Mouse (Mus musculus) frontal cortex, adult 2 months (tissue): Measurements from ENCODE around the gene AC129217.1. TPM values are rescaled to one million over a fixed set of nuclear protein-coding genes. Genes with fewer than 3 reads are reported as not detected.
"Not testable (repeated sequence)": the region's sequence is repeated elsewhere in the genome, so short reads cannot be mapped to it uniquely, and the experiment has no call there.

Experiments used
- DNase-seq, 2 experiments: peaks; one replicate each; pipeline ENCODE4 v3.0.0; 2022; ENCODE audit warnings: low spot score in 1 of 2; ENCODE audit errors: extremely low spot score in 1 of 2
- polyA plus RNA-seq: library from polyadenylated mRNA; depleted of rRNA; stranded (reverse); fragments of >200 nt; gene quantifications from 2 replicates; pipeline ENCODE4 v1.2.3, GENCODE M21; 2012; rRNA removed

Gene AC129217.1
- polyA plus RNA-seq, 1 experiment = not detected

GRCm38 (mm10) chr19:8864265-8864664 lies 34.7 kb downstream of the AC129217.1 start:
- DNase-seq = no peak

DNA sequence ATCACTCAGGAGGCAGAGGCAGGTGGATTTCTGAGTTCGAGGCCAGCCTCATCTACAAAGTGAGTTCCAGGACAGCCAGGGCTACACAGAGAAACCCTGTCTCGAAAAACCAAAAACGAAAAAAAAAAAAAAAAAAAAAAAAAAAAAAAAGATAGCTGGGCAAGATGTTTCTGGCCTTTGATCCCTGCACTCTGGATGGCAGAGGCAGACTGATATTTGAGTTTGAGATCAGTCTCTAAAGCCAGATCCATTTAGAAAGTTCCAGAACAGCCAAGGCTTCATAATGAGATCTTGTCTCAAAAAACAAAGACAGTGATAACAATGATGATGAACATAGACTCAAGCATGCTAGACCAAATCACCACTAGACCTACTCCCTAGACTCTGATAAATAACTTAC lies 40.8 kb downstream of the AC129217.1 start:
- DNase-seq = not testable (repeated sequence)

DNA sequence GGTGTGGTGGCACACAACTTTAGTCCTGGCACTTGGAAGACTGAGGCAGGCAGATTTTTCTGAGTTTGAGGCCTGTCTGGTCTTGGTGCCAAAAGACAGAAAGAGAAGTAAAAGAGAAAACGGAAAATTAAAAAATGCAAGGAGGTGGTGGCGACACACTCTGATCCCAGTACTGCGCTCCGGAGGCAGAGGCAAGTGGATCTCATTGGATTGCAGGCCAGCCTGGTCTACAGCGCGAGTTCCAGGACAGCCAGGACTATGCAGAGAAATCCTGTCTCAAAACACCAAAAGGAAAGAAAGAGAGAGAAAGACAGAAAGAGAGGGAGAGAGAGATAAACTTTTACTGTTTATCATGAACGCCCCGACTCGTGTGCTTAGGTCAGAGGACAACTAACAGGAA lies 41.3 kb downstream of the AC129217.1 start:
- DNase-seq = no peak

DNA sequence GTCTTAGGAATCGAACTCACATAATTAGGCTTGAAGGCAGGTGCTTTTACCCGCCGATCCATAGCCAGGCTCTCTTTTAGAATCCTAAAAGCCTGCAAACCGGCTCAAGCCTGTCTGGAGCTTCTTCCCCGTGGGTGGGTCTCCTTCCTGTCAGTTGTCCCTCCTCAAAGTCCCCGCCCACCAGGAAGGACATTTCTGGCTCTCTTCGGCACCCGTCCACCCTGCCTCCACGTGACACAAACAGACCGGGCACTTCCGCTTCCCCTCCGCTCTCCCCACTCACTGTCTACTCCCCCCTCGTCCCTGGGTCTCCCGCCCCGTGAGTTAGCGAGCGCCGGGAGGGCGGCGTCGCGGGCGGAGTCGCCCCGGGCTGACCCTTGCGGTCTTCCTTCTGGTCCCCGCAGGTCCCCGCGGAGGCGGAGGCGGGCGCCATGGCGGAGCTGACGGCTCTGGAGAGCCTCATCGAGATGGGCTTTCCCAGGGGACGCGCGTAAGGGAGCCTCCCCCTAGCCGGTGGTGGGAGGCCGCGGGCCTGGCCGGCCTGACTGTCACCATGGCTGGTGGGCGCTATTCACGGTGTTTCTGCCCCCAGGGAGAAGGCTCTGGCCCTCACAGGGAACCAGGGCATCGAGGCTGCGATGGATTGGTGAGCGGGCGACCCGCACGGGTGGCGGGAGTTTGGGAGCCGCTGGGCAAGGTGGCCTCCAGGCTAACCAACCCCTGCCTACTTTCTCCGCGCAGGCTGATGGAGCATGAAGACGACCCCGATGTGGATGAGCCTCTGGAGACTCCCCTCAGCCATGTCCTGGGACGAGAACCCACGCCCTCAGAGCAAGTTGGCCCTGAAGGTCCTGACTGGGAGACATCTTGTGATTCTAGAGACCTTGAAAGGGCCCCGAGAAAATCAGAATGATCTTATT lies 42.0 kb downstream of the AC129217.1 start, which contains the start of gene Ubxn1:
Ubxn1 (plus strand) TSS at position 230 of the 920 bp plus-strand sequence.
- DNase-seq = peak; percentile 97 to 99

GRCm38 (mm10) chr19:8872266-8872840 lies 42.8 kb downstream of the AC129217.1 start:
- no peak for DNase-seq

- no peak for DNase-seq
Observed at GRCm38 (mm10) chr19:8875031-8875430, 45.5 kb downstream of the AC129217.1 start.

GRCm38 (mm10) chr19:8880311-8881033 lies 50.9 kb downstream of the AC129217.1 start, which contains the start of gene Uqcc3:
TSS of gene Uqcc3 (minus strand) at chr19:8880923.
- DNase-seq = peak; percentile 88 to 93

GRCm38 (mm10) chr19:8881034-8881392 lies 51.4 kb downstream of the AC129217.1 start:
- DNase-seq = no peak

- no peak for DNase-seq
Observed at GRCm38 (mm10) chr19:8883616-8884015, 54.0 kb downstream of the AC129217.1 start, which contains the start of the genes Lbhd1 and Gm49403. TSS of gene Lbhd1 (plus strand) at chr19:8883732. TSS of gene Gm49403 (plus strand) at chr19:8883930.

DNA sequence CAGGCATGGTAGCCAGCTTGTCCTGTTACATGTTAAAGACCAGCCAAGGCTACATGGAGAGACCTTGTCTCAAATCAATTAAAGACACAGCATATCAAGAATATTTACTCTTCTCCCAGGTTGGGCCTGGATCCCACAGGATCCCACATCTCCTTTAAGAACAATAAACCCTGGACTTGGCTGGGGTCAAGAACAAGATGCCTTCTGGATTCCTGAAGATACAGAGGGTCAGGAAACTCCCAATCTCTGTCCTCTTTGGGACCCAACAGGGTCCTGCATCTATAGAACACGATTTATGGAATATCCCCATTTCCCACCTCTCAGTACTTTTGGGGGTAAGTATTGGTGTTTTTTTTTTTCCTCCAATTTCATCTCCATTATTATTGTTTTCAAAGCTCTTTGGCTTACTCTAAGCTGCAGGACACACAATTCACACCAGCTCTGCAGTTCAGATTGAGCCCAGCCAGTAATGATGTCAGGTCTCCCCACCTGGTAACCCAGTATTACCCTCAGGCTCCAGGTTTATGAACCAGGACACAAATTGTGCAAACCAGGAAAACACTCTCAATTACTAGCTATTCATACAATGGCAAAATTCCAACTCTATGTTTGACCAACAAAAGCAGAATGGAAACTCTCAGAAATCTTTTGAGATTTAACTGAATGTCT lies 57.5 kb downstream of the AC129217.1 start:
- DNase-seq = no peak

DNA sequence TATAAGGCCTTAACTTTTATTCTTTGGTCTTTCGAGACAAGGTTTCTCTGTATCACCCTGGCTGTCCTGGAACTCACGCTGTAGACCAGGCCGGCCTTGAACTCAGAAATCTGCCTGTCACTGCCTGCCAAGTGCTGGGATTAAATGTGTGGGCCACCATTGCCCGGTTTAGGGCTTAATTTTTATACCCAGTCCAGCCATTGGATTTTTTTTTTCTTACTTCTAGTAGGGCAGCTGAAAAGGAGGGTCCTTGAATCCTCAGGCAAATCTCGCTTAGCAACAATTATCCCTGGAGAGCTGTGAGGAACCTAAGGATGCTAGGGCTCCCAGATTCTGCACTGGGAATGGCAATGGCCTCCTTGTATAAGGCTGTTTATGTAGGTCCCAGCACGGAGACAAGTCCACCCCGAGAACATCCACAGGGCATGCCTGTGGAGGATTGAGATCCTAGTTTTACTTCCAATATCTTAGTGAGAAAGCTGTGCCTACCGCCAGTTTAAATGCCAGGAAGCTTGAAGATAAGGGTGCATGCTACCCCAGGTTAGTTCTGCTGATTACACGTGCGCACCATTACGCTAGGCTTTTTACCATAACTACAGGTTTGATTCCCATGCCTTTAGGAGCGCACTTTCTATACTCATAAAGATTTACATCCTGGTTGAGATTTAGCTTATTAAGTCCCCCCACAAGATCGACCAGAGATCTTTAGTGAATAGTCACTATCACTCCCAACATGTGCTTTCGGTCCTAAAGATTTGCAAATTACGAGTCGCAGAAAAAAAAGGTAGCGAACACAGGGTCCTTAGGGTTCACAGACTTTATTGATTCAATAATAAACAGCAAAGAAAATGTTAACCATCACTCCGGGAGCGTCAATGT lies 58.3 kb downstream of the AC129217.1 start:
- no peak for DNase-seq

- DNase-seq = peak; percentile 88 to 96
Observed at GRCm38 (mm10) chr19:8888511-8889385, 59.2 kb downstream of the AC129217.1 start, which contains the start of the genes 1810009A15Rik and Gm49416. TSS of gene 1810009A15Rik (plus strand) at chr19:8888853. TSS of gene Gm49416 (plus strand) at chr19:8888926.

Other genes with a start within 250 kb of the AC129217.1 start
- gene Slc22a8, start 238.5 kb upstream of the AC129217.1 start, polyA plus RNA-seq = 24.4 and 33.8 TPM in 2 replicates
- gene Slc22a6, start 211.7 kb upstream of the AC129217.1 start, polyA plus RNA-seq = 5.6 and 9.2 TPM in 2 replicates
- 78.1 and 81.1 TPM in 2 replicates for gene Chrm1, start 166.0 kb upstream of the AC129217.1 start, polyA plus RNA-seq
- 183 and 188 TPM in 2 replicates for gene Slc3a2, start 106.4 kb upstream of the AC129217.1 start, polyA plus RNA-seq
- gene Wdr74, start 93.9 kb upstream of the AC129217.1 start, polyA plus RNA-seq = 48.9 and 49.2 TPM in 2 replicates
- 0.34 and 0.92 TPM in 2 replicates for gene 1700092M07Rik, start 89.1 kb upstream of the AC129217.1 start, polyA plus RNA-seq
- gene Stx5a, start 88.4 kb upstream of the AC129217.1 start, polyA plus RNA-seq = 111 and 130 TPM in 2 replicates
- gene Nxf1, start 72.7 kb upstream of the AC129217.1 start, polyA plus RNA-seq = 128 and 139 TPM in 2 replicates
- gene Tmem223, start 58.8 kb upstream of the AC129217.1 start, polyA plus RNA-seq = 124 and 140 TPM in 2 replicates
- gene Tmem179b, start 55.3 kb upstream of the AC129217.1 start, polyA plus RNA-seq = 16.9 and 18.1 TPM in 2 replicates
- 15.8 and 17.4 TPM in 2 replicates for gene Taf6l, start 43.4 kb upstream of the AC129217.1 start, polyA plus RNA-seq
- gene Polr2g, start 31.2 kb upstream of the AC129217.1 start, polyA plus RNA-seq = 159 and 171 TPM in 2 replicates
- 3.8 and 4.6 TPM in 2 replicates for gene Zbtb3, start 27.2 kb upstream of the AC129217.1 start, polyA plus RNA-seq
- gene Ttc9c, start 10.4 kb upstream of the AC129217.1 start, polyA plus RNA-seq = 27.2 and 30.9 TPM in 2 replicates
- 92.6 and 96.8 TPM in 2 replicates for gene Hnrnpul2, start 9.8 kb upstream of the AC129217.1 start, polyA plus RNA-seq
- gene Bscl2, start 7.7 kb downstream of the AC129217.1 start, polyA plus RNA-seq = 122 and 130 TPM in 2 replicates
- 248 and 262 TPM in 2 replicates for gene Gng3, start 9.4 kb downstream of the AC129217.1 start, polyA plus RNA-seq
- 0.96 and 1.2 TPM in 2 replicates for gene Lrrn4cl, start 21.0 kb downstream of the AC129217.1 start, polyA plus RNA-seq
- 129 and 137 TPM in 2 replicates for gene Ubxn1, start 41.7 kb downstream of the AC129217.1 start, polyA plus RNA-seq
- 67.7 and 70.4 TPM in 2 replicates for gene Uqcc3, start 51.1 kb downstream of the AC129217.1 start, polyA plus RNA-seq
- gene Lbhd1, start 54.0 kb downstream of the AC129217.1 start, polyA plus RNA-seq = 3.7 and 4.0 TPM in 2 replicates
- gene Gm49403, start 54.2 kb downstream of the AC129217.1 start, polyA plus RNA-seq = not detected in 2 replicates
- gene 1810009A15Rik, start 59.1 kb downstream of the AC129217.1 start, polyA plus RNA-seq = 36.6 and 41.3 TPM in 2 replicates
- not detected in 2 replicates for gene Gm49416, start 59.2 kb downstream of the AC129217.1 start, polyA plus RNA-seq
- 14.8 and 15.8 TPM in 2 replicates for gene Ints5, start 63.2 kb downstream of the AC129217.1 start, polyA plus RNA-seq
- gene Ganab, start 68.3 kb downstream of the AC129217.1 start, polyA plus RNA-seq = 87.7 and 95.2 TPM in 2 replicates
- gene B3gat3, start 90.6 kb downstream of the AC129217.1 start, polyA plus RNA-seq = 190 and 210 TPM in 2 replicates
- 8.3 and 9.6 TPM in 2 replicates for gene Rom1, start 99.6 kb downstream of the AC129217.1 start, polyA plus RNA-seq
- 13.9 and 14.1 TPM in 2 replicates for gene Eml3, start 99.8 kb downstream of the AC129217.1 start, polyA plus RNA-seq
- 27.6 and 31.0 TPM in 2 replicates for gene Mta2, start 112.1 kb downstream of the AC129217.1 start, polyA plus RNA-seq
- gene Tut1, start 124.1 kb downstream of the AC129217.1 start, polyA plus RNA-seq = 19.6 and 20.5 TPM in 2 replicates
- gene Eef1g, start 137.3 kb downstream of the AC129217.1 start, polyA plus RNA-seq = 257 and 281 TPM in 2 replicates
- 6.8 and 7.5 TPM in 2 replicates for gene Ahnak, start 159.5 kb downstream of the AC129217.1 start, polyA plus RNA-seq